Mouse (Mus musculus): ENCODE data around the gene H2al1d.
"Not testable (repeated sequence)": the region's sequence is repeated elsewhere in the genome, so short reads cannot be mapped to it uniquely, and the experiment has no call there.

The H2al1d gene

DNA sequence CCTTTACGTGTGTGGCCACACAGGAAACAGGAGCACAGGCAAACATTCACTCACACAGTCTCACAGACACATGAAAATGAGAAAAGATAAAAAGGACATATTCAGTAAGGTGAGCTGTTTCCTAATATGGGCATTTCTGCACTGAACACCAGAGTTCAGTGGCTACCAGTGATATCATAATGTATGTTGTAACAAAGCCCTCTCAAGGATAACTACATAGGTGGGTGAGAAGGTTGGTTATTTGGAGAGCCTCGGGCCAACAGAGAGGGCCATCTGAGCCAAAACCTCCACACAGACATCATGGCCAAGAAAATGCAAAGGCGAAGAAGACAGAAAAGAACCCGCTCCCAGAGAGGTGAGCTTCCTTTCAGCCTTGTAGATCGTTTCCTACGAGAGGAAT, at the start of gene H2al1d:
Gene H2al1d, plus strand, starts transcription at position 301 of the 400 bp plus-strand sequence.
- not testable (repeated sequence) for DNase-seq

DNA sequence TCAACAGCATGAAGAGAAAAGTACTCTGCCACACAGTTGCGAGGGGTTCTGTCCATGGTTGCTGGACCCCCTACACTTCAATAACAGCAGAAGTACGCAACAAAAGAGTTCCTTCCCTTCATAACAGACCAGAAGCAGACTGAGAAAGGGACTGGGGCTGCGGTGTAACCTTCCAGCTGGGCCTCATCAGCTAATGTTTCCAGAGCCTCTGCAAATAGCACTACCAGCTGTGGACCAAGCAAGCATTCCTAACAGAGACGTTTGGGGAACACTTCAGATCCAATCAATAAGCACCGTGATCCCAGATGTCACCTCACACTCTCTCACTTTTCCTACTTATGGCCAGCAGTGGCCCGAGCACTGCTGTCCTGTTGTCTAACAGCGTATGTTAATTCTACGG, 43.7 kb upstream of the H2al1d start:
- no peak for DNase-seq

DNA sequence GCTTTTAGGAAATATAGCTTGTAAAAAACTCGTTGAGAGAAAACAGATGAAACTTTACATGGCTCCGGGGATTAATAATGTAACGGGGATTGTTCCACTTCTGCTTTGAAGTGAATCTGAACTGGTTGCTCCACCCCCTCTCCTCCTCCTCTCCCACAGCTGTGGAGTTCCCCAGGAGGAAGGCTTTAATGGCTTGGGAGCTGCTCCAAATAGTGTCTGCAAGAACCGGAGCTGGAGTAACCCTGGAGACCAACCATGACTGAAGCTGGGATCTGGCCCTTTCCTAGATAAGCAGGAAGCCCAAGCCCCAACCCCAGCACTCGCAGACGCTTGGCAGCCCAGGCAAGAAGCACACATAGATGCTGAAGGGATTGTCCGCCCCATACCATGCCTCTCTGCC, 40.8 kb upstream of the H2al1d start:
- DNase-seq = no peak

DNA sequence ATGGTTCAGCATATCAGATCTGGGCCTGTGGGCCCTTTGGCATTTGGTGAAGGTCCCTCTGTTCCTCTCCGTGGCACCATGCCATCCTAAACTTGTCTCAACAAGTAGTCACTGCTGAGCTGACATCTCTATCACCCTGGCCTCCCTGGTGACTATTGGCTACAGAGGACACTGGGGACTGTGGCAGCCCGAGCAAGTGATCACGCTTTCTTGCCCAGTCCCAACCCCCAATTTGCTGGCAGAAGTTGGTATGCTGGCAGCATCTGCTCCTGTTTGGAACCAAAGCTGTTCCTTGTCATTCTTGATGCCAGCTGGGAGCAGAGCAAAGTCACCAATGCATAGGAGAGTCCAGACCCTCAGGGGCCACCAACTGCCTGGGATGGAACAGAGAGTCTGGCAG, 39.5 kb upstream of the H2al1d start:
- no peak for DNase-seq

DNA sequence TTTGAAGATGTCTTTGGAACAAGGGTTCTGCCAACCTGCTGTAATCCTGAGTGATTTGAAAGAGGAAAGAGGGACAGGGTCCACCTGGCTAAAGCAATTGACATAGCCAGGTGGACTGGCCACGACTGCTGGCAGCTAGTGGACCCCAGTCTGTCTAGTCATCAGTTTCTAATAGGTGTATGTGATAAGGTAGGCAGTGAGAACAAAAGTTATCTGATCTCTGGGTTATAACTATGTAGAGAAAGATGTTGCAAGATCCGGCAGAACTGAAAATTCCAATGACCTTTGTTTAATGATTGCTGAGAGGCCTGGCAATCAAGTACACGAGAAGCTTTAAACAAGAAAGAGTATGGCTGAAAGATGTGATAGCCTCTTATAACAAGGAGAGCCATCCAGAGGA, 35.4 kb upstream of the H2al1d start:
- no peak for DNase-seq

DNA sequence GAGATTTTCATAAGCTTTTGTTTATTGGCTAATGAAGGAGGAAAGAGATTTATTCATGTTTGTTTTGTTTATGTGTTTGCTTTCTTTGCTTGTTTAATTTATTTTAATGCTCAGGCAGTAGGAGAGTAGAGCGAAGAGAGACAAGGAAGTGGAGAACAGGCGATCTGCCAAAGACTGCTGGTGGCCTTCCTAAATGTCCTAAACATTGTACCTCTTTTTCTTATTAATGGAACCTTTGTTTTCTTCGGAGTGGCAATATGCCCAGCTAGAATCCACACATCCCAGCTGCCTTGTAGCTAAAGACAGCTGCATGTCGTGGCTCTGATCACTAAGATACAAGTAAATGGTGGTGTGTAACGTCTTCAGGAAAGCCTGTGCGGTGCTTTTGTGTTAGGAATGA, 31.5 kb upstream of the H2al1d start:
- DNase-seq = no peak

DNA sequence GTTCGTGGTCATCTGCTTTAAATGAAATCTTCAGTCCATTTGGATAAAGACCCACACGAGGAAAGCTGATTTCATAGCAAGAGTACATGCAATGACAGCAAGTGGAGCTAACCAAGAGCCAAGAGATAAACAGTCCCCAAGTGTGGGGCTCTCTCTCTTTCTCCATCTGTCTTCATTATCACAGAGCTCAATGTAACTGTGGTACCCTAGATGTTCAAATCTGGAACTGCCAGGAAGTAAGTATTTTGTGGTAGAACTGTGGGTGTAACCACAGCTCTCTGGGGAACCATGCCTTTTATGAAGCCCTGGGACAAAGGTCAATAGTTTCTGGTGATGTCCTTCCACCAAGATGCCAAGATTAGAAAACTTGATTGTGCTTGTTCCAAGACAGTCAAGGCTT, 27.9 kb upstream of the H2al1d start:
- DNase-seq = no peak

DNA sequence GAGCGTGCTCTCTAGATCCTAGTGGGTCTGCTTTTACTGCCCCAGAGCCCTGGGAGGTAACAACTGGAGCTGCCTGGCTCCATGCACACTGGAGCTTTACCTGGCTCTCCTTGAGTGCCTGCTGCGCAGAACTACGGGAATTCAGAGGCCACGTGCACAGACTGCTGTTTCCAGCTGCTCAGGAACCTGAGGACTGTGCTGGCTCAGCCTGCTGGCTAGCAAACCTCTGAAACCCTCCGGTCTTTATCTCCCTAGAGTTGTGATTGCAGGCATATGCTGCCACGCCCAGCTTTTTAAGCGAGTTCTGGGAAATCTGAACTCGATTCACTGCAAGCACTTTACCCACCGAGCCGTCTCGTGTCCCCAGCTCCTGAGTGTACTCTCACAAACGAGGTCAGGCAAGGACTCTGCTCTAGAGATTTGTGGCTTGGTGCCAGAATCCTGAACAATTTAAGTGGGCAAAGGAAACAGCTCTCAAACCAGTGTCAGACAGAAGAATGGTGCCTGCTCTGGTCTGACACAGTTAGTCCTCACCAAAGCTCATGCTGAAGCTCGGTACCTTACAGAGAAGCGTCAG, 20.2 kb upstream of the H2al1d start:
- no peak for DNase-seq

DNA sequence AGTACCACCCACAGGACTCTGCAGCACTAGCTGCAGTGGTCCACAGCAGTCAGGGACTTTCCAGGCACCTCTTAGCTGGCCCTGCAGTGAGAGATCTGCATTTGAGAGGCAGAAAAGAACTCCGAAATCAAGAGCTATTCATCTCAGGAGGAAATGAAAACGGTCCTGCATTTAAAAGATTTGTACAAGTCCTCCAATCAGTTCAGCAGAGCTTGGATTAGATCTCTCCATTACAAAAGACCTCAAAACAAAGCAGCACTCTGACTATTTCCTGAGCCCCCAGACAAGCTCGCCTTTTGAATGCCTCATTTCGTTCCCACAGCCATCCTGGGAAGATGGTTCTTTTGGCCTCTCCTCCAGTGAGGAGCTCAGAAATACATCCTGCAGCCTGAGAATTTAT, 19.4 kb upstream of the H2al1d start:
- no peak for DNase-seq

DNA sequence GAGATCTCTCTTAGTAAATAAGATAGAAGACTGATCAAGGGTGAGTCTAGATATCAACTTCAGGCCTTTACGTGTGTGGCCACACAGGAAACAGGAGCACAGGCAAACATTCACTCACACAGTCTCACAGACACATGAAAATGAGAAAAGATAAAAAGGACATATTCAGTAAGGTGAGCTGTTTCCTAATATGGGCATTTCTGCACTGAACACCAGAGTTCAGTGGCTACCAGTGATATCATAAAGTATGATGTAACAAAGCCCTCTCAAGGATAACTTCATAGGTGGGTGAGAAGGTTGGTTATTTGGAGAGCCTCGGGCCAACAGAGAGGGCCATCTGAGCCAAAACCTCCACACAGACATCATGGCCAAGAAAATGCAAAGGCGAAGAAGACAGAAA, 9.7 kb upstream of the H2al1d start, which contains the start of gene H2al1a:
Gene H2al1a, plus strand, starts transcription at position 301 of the 400 bp plus-strand sequence.
- DNase-seq = not testable (repeated sequence)

DNA sequence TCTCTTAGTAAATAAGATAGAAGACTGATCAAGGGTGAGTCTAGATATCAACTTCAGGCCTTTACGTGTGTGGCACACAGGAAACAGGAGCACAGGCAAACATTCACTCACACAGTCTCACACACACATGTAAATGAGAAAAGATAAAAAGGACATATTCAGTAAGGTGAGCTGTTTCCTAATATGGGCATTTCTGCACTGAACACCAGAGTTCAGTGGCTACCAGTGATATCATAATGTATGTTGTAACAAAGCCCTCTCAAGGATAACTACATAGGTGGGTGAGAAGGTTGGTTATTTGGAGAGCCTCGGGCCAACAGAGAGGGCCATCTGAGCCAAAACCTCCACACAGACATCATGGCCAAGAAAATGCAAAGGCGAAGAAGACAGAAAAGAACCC, 6.5 kb upstream of the H2al1d start, which contains the start of gene H2al1b:
Gene H2al1b, plus strand, starts transcription at position 301 of the 400 bp plus-strand sequence.
- DNase-seq = not testable (repeated sequence)

DNA sequence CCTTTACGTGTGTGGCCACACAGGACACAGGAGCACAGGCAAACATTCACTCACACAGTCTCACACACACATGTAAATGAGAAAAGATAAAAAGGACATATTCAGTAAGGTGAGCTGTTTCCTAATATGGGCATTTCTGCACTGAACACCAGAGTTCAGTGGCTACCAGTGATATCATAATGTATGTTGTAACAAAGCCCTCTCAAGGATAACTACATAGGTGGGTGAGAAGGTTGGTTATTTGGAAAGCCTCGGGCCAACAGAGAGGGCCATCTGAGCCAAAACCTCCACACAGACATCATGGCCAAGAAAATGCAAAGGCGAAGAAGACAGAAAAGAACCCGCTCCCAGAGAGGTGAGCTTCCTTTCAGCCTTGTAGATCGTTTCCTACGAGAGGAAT, 3.3 kb upstream of the H2al1d start, which contains the start of gene H2al1c:
Gene H2al1c, plus strand, starts transcription at position 301 of the 400 bp plus-strand sequence.
- not testable (repeated sequence) for DNase-seq

DNA sequence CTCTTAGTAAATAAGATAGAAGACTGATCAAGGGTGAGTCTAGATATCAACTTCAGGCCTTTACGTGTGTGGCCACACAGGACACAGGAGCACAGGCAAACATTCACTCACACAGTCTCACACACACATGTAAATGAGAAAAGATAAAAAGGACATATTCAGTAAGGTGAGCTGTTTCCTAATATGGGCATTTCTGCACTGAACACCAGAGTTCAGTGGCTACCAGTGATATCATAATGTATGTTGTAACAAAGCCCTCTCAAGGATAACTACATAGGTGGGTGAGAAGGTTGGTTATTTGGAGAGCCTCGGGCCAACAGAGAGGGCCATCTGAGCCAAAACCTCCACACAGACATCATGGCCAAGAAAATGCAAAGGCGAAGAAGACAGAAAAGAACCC, 3.0 kb downstream of the H2al1d start, which contains the start of gene H2al1e:
Gene H2al1e, plus strand, starts transcription at position 301 of the 400 bp plus-strand sequence.
- DNase-seq = not testable (repeated sequence)

DNA sequence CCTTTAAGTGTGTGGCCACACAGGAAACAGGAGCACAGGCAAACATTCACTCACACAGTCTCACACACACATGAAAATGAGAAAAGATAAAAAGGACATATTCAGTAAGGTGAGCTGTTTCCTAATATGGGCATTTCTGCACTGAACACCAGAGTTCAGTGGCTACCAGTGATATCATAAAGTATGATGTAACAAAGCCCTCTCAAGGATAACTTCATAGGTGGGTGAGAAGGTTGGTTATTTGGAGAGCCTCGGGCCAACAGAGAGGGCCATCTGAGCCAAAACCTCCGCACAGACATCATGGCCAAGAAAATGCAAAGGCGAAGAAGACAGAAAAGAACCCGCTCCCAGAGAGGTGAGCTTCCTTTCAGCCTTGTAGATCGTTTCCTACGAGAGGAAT, 6.2 kb downstream of the H2al1d start, which contains the start of gene H2al1f:
Gene H2al1f, plus strand, starts transcription at position 301 of the 400 bp plus-strand sequence.
- not testable (repeated sequence) for DNase-seq

DNA sequence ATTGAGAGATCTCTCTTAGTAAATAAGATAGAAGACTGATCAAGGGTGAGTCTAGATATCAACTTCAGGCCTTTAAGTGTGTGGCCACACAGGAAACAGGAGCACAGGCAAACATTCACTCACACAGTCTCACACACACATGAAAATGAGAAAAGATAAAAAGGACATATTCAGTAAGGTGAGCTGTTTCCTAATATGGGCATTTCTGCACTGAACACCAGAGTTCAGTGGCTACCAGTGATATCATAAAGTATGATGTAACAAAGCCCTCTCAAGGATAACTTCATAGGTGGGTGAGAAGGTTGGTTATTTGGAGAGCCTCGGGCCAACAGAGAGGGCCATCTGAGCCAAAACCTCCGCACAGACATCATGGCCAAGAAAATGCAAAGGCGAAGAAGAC, 9.3 kb downstream of the H2al1d start, which contains the start of gene H2al1g:
Gene H2al1g, plus strand, starts transcription at position 301 of the 400 bp plus-strand sequence.
- not testable (repeated sequence) for DNase-seq

DNA sequence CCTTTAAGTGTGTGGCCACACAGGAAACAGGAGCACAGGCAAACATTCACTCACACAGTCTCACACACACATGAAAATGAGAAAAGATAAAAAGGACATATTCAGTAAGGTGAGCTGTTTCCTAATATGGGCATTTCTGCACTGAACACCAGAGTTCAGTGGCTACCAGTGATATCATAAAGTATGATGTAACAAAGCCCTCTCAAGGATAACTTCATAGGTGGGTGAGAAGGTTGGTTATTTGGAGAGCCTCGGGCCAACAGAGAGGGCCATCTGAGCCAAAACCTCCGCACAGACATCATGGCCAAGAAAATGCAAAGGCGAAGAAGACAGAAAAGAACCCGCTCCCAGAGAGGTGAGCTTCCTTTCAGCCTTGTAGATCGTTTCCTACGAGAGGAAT, 12.6 kb downstream of the H2al1d start, which contains the start of gene H2al1h:
Gene H2al1h, plus strand, starts transcription at position 301 of the 400 bp plus-strand sequence.
- not testable (repeated sequence) for DNase-seq

DNA sequence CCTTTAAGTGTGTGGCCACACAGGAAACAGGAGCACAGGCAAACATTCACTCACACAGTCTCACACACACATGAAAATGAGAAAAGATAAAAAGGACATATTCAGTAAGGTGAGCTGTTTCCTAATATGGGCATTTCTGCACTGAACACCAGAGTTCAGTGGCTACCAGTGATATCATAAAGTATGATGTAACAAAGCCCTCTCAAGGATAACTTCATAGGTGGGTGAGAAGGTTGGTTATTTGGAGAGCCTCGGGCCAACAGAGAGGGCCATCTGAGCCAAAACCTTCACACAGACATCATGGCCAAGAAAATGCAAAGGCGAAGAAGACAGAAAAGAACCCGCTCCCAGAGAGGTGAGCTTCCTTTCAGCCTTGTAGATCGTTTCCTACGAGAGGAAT, 15.7 kb downstream of the H2al1d start, which contains the start of gene H2al1i:
Gene H2al1i, plus strand, starts transcription at position 301 of the 400 bp plus-strand sequence.
- DNase-seq = not testable (repeated sequence)

DNA sequence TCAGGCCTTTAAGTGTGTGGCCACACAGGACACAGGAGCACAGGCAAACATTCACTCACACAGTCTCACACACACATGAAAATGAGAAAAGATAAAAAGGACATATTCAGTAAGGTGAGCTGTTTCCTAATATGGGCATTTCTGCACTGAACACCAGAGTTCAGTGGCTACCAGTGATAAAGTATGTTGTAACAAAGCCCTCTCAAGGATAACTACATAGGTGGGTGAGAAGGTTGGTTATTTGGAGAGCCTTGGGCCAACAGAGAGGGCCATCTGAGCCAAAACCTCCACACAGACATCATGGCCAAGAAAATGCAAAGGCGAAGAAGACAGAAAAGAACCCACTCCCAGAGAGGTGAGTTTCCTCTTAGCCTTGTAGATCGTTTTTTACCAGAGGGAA, 18.9 kb downstream of the H2al1d start, which contains the start of gene H2al1j:
Gene H2al1j, plus strand, starts transcription at position 301 of the 400 bp plus-strand sequence.
- DNase-seq = not testable (repeated sequence)

DNA sequence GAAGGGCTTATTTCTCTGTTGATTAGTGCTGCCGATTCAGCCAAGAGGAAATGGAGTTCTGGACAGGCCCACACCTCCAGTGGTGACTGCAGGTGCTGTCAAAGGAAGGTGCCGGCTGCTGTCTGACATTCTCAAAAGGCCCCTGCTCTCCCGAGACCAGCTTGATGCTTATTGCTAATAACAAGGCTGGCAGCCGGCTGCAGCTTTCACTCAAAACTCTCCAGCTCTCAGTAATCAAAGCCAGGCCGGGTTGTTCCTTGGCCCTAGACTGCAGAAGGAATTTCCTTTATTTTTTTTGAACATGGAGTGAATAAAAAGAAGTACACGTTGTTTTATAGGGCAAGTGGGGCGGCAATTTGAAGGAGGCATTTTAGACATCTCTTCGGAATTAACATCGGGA, 37.1 kb downstream of the H2al1d start:
- no peak for DNase-seq

DNA sequence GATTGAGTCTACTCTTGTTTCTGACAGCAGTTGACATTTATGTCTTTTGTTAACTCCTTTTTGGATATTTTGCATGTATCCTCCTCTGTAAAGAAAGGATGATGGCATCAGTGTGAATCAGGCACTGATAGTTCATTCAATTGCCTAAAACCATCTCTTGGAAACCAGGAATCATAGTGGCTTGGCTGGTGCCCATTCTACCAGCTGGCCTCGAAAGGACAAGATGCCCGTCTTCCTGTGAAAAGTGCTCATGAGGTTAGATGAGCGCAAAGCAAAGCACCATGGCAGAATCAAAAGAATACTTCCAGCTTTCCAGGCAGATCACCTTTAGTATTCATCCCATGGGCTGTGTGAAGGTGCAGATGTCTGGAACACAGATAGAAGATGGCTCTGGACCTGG, 38.1 kb downstream of the H2al1d start:
- DNase-seq = no peak
